Mouse (Mus musculus) hindbrain, embryonic 14.5 days (tissue): ENCODE results near the gene Sdc4. TPM values are rescaled to one million over a fixed set of nuclear protein-coding genes. Genes with fewer than 3 reads are reported as not detected.
A peak's percentile ranks its signal among the peaks of the same experiment; 100 is the strongest.

Experiments used
- ATAC-seq: fragments of 200-750 bp; cut with Nextera tagmentation; 2 replicates; pipeline ENCODE4 v1.8.0; 2017; ENCODE audit warnings: moderate number of reproducible peaks, mild to moderate bottlenecking, moderate TSS enrichment, moderate library complexity; ENCODE audit not compliant: low FRiP score
- DNase-seq: peaks from one replicate; pipeline ENCODE4 v3.0.0-alpha.2; 2015; ENCODE audit warnings: low spot score
- H3K27ac ChIP-seq: fragments of 300-500 bp; sonication (generic); 2 replicates; pipeline ENCODE4 v1.5.1; 2014; ENCODE audit warnings: mild to moderate bottlenecking, moderate library complexity
- H3K27me3 ChIP-seq: fragments of 300-500 bp; sonication (generic); 2 replicates; pipeline ENCODE4 v1.6.1; 2014; ENCODE audit warnings: mild to moderate bottlenecking, low read length, mixed read lengths; ENCODE audit not compliant: control insufficient read depth, insufficient read depth
- H3K36me3 ChIP-seq: fragments of 300-500 bp; sonication (generic); replicated peaks from 2 replicates; pipeline ENCODE4 v1.6.1; 2014; ENCODE audit not compliant: control insufficient read depth, insufficient read depth
- H3K4me1 ChIP-seq: fragments of 300-500 bp; sonication (generic); replicated peaks from 2 replicates; pipeline ENCODE4 v1.6.1; 2014; ENCODE audit warnings: antibody characterized with exemption, low read length, mixed read lengths; ENCODE audit not compliant: control insufficient read depth, insufficient read depth
- H3K4me2 ChIP-seq: fragments of 300-500 bp; sonication (generic); replicated peaks from 2 replicates; pipeline ENCODE4 v1.6.1; 2014; ENCODE audit warnings: mild to moderate bottlenecking, moderate library complexity
- H3K4me3 ChIP-seq: fragments of 300-500 bp; sonication (generic); replicated peaks from 2 replicates; pipeline ENCODE4 v1.5.1; 2014; ENCODE audit warnings: mild to moderate bottlenecking, low read length
- H3K9ac ChIP-seq: fragments of 300-500 bp; sonication (generic); 2 replicates; pipeline ENCODE4 v1.6.1; 2014
- H3K9me3 ChIP-seq: fragments of 300-500 bp; sonication (generic); 2 replicates; pipeline ENCODE4 v1.6.1; 2016; ENCODE audit warnings: low read length; ENCODE audit not compliant: control insufficient read depth
- WGBS: fragments of 180-500 bp; shearing (Covaris S2); extraction: QIAGEN DNeasy Blood & Tissue Kit; methylation state at CpG from one replicate; pipeline ENCODE4 v1.1.7; 2014; 5-methylcytosine and 5-hydroxymethylcytosine counted together
- polyA plus RNA-seq: library from polyadenylated mRNA; unstranded; fragments of >200 nt; fragmentation: Nextera tagmentation; extraction: Ambion mirVana; gene quantifications from 2 replicates; pipeline ENCODE4 v1.2.1, GENCODE M21; 2014

Sdc4 gene
- polyA plus RNA-seq, 1 experiment from 2014 or later, result 9.3 TPM

- 2% methylated on average over 29 of the region's 29 CpGs for WGBS
- DNase-seq (no peak), ATAC-seq (no peak; the same call in 1 of the 2 replicates)
- Histone ChIP-seq H3K9me3 (no peaks in the 10 kb centered on the region), H3K4me3 (peak overlapping the region; percentile 37), H3K36me3 (no peaks in the 10 kb centered on the region), H3K27me3 (peaks cover 20% of the 10 kb centered on the region), H3K9ac (peak overlapping the region; percentile 57), H3K4me2 (peak overlapping the region; percentile 82), H3K4me1 (peaks cover 7% of the 10 kb centered on the region), H3K27ac (no peak overlapping the region)
Measured at GRCm38 (mm10) chr2:164442315-164443050, 1.2 kb downstream of the Sdc4 start.

GRCm38 (mm10) chr2:164441731-164442130 lies 2.0 kb downstream of the Sdc4 start:
- Histone ChIP-seq H3K27ac (no peak overlapping the region), H3K36me3 (no peaks in the 10 kb centered on the region), H3K4me3 (peak overlapping the region; percentile 37; the same call in 1 of the 2 replicates), H3K9me3 (no peaks in the 10 kb centered on the region), H3K27me3 (peaks cover 20% of the 10 kb centered on the region), H3K9ac (no peak overlapping the region), H3K4me1 (peaks cover 7% of the 10 kb centered on the region), H3K4me2 (peak overlapping the region; percentile 82)
- no peak for DNase-seq
- ATAC-seq, result no peak
- WGBS, result 28% methylated on average over 7 of the region's 7 CpGs

- H3K4me1 ChIP-seq, result peaks cover 7% of the 10 kb centered on the region
- H3K27me3 ChIP-seq, result peaks cover 20% of the 10 kb centered on the region
- ATAC-seq (no peak), DNase-seq (no peak)
- H3K9ac ChIP-seq, result no peak overlapping the region
- H3K9me3 ChIP-seq, result no peaks in the 10 kb centered on the region
- H3K4me2 ChIP-seq, result no peak overlapping the region
- no peak overlapping the region for H3K4me3 ChIP-seq
- no peak overlapping the region for H3K27ac ChIP-seq
- no peaks in the 10 kb centered on the region for H3K36me3 ChIP-seq
- 33% methylated on average over 8 of the region's 8 CpGs for WGBS
Measured at GRCm38 (mm10) chr2:164441155-164441554, 2.5 kb downstream of the Sdc4 start.

- Histone ChIP-seq H3K4me2 (no peak overlapping the region), H3K27me3 (peaks cover 20% of the 10 kb centered on the region), H3K27ac (no peak overlapping the region), H3K4me1 (peaks cover 7% of the 10 kb centered on the region), H3K4me3 (no peak overlapping the region), H3K36me3 (no peaks in the 10 kb centered on the region), H3K9me3 (no peaks in the 10 kb centered on the region), H3K9ac (no peak overlapping the region)
- ATAC-seq (no peak), DNase-seq (no peak)
- 91% methylated on average over 5 of the region's 5 CpGs for WGBS
Measured at GRCm38 (mm10) chr2:164440314-164440713, 3.4 kb downstream of the Sdc4 start.

- ATAC-seq, result no peak
- Histone ChIP-seq H3K4me2 (no peak overlapping the region), H3K4me3 (no peak overlapping the region), H3K4me1 (peaks cover 7% of the 10 kb centered on the region), H3K9ac (no peak overlapping the region), H3K36me3 (no peaks in the 10 kb centered on the region), H3K27me3 (peaks cover 20% of the 10 kb centered on the region), H3K27ac (no peak overlapping the region), H3K9me3 (no peaks in the 10 kb centered on the region)
- no peak for DNase-seq
- 62% methylated on average over 3 of the region's 3 CpGs for WGBS
Measured at GRCm38 (mm10) chr2:164439001-164439421, 4.7 kb downstream of the Sdc4 start.

GRCm38 (mm10) chr2:164438257-164438656 lies 5.4 kb downstream of the Sdc4 start:
- H3K4me3 ChIP-seq, result no peak overlapping the region
- no peak overlapping the region for H3K9ac ChIP-seq
- H3K27ac ChIP-seq, result no peak overlapping the region
- H3K36me3 ChIP-seq, result no peaks in the 10 kb centered on the region
- peaks cover 20% of the 10 kb centered on the region for H3K27me3 ChIP-seq
- DNase-seq (no peak), ATAC-seq (no peak)
- no peak overlapping the region for H3K4me2 ChIP-seq
- H3K4me1 ChIP-seq, result peaks cover 7% of the 10 kb centered on the region
- H3K9me3 ChIP-seq, result no peaks in the 10 kb centered on the region
- 69% methylated on average over 8 of the region's 8 CpGs for WGBS

GRCm38 (mm10) chr2:164437710-164438109 lies 6.0 kb downstream of the Sdc4 start:
- 81% methylated on average over 6 of the region's 6 CpGs for WGBS
- H3K9ac ChIP-seq, result no peak overlapping the region
- no peak for ATAC-seq
- H3K27ac ChIP-seq, result no peak overlapping the region
- no peaks in the 10 kb centered on the region for H3K9me3 ChIP-seq
- no peak for DNase-seq
- no peak overlapping the region for H3K4me2 ChIP-seq
- H3K36me3 ChIP-seq, result no peaks in the 10 kb centered on the region
- peaks cover 18% of the 10 kb centered on the region for H3K27me3 ChIP-seq
- H3K4me1 ChIP-seq, result peaks cover 6% of the 10 kb centered on the region
- no peak overlapping the region for H3K4me3 ChIP-seq

GRCm38 (mm10) chr2:164436961-164437360 lies 6.7 kb downstream of the Sdc4 start:
- ATAC-seq (no peak), DNase-seq (no peak)
- Histone ChIP-seq H3K36me3 (no peaks in the 10 kb centered on the region), H3K9ac (no peak overlapping the region), H3K9me3 (no peaks in the 10 kb centered on the region), H3K4me3 (no peak overlapping the region), H3K4me1 (no peaks in the 10 kb centered on the region; the same call in 1 of the 2 replicates), H3K4me2 (no peak overlapping the region), H3K27ac (no peak overlapping the region), H3K27me3 (peaks cover 12% of the 10 kb centered on the region)
- 67% methylated on average over 3 of the region's 3 CpGs for WGBS

- no peaks in the 10 kb centered on the region for H3K9me3 ChIP-seq
- no peak overlapping the region for H3K27ac ChIP-seq
- WGBS, result 23% methylated on average over 8 of the region's 8 CpGs
- no peaks in the 10 kb centered on the region for H3K4me1 ChIP-seq
- H3K27me3 ChIP-seq, result peaks cover 6% of the 10 kb centered on the region; the same call in 1 of the 2 replicates
- no peak for DNase-seq
- no peak overlapping the region for H3K4me2 ChIP-seq
- no peak for ATAC-seq
- H3K36me3 ChIP-seq, result no peaks in the 10 kb centered on the region
- H3K9ac ChIP-seq, result no peak overlapping the region
- no peak overlapping the region for H3K4me3 ChIP-seq
Measured at GRCm38 (mm10) chr2:164436215-164436913, 7.3 kb downstream of the Sdc4 start.
